Mouse (Mus musculus) stomach, embryonic 14.5 days (tissue): ENCODE measurements around the gene Gm20696. TPM values are rescaled to one million over a fixed set of nuclear protein-coding genes. Genes with fewer than 3 reads are reported as not detected.

ENCODE experiments used
- ATAC-seq: fragments of 200-750 bp; cut with Nextera tagmentation; 2 replicates; pipeline ENCODE4 v1.8.0; 2017; ENCODE audit warnings: low read depth, moderate TSS enrichment; ENCODE audit not compliant: insufficient number of reproducible peaks, insufficient read depth, low FRiP score
- H3K27ac ChIP-seq: fragments of 300-500 bp; sonication (generic); 2 replicates; pipeline ENCODE4 v1.5.1; 2014; ENCODE audit warnings: mild to moderate bottlenecking, low read length, moderate library complexity, mixed read lengths
- H3K27me3 ChIP-seq: fragments of 300-500 bp; sonication (generic); 2 replicates; pipeline ENCODE4 v1.6.1; 2014; ENCODE audit warnings: low read length, control low read depth, mixed read lengths; ENCODE audit not compliant: control insufficient read depth, insufficient read depth
- H3K36me3 ChIP-seq: fragments of 300-500 bp; sonication (generic); 2 replicates; pipeline ENCODE4 v1.6.1; 2014; ENCODE audit warnings: mild to moderate bottlenecking, control low read depth, low read length, moderate library complexity, mixed read lengths; ENCODE audit not compliant: control insufficient read depth, insufficient read depth
- H3K4me1 ChIP-seq: fragments of 300-500 bp; sonication (generic); 2 replicates; pipeline ENCODE4 v1.6.1; 2014; ENCODE audit warnings: low read length, control low read depth, mixed read lengths; ENCODE audit not compliant: control insufficient read depth, insufficient read depth
- H3K4me2 ChIP-seq: fragments of 300-500 bp; sonication (generic); replicated peaks from 2 replicates; pipeline ENCODE4 v1.6.1; 2014; ENCODE audit warnings: low read depth, low read length, control low read depth
- H3K4me3 ChIP-seq: fragments of 300-500 bp; sonication (generic); 2 replicates; pipeline ENCODE4 v1.5.1; 2014; ENCODE audit warnings: low read depth, low read length, control low read depth
- H3K9ac ChIP-seq: fragments of 300-500 bp; sonication (generic); replicated peaks from 2 replicates; pipeline ENCODE4 v1.6.1; 2014; ENCODE audit warnings: low read depth, mild to moderate bottlenecking, control low read depth, low read length, moderate library complexity, mixed read lengths
- H3K9me3 ChIP-seq: fragments of 300-500 bp; sonication (generic); 2 replicates; pipeline ENCODE4 v1.6.1; 2016; ENCODE audit warnings: low read depth, low read length, control low read depth; ENCODE audit not compliant: control insufficient read depth
- WGBS: fragments of 180-500 bp; shearing (Covaris S2); extraction: QIAGEN DNeasy Blood & Tissue Kit; methylation state at CpG from one replicate; pipeline ENCODE4 v1.1.7; 2014; 5-methylcytosine and 5-hydroxymethylcytosine counted together
- polyA plus RNA-seq: library from polyadenylated mRNA; unstranded; fragments of >200 nt; fragmentation: Nextera tagmentation; extraction: Ambion mirVana; gene quantifications from 2 replicates; pipeline ENCODE4 v1.2.1, GENCODE M21; 2014

Gm20696 gene
- polyA plus RNA-seq, 1 experiment from 2014 or later = 7.0 TPM

GRCm38 (mm10) chr6:99395745-99396144 lies 270.9 kb downstream of the Gm20696 start:
- H3K4me1 ChIP-seq = no peaks in the 10 kb centered on the region
- H3K9me3 ChIP-seq = no peaks in the 10 kb centered on the region
- H3K36me3 ChIP-seq = no peaks in the 10 kb centered on the region; the same call in 1 of the 2 replicates
- H3K4me2 ChIP-seq = no peak overlapping the region
- WGBS = 79% methylated on average over 12 of the region's 12 CpGs
- H3K4me3 ChIP-seq = no peak overlapping the region
- no peak overlapping the region for H3K27ac ChIP-seq
- ATAC-seq = no peak
- H3K27me3 ChIP-seq = no peaks in the 10 kb centered on the region
- H3K9ac ChIP-seq = no peak overlapping the region

GRCm38 (mm10) chr6:99394801-99395200 lies 271.8 kb downstream of the Gm20696 start:
- 40% methylated on average over 5 of the region's 5 CpGs for WGBS

GRCm38 (mm10) chr6:99392484-99392883 lies 274.1 kb downstream of the Gm20696 start:
- Histone ChIP-seq H3K4me3 (no peak overlapping the region), H3K36me3 (no peaks in the 10 kb centered on the region), H3K9ac (no peak overlapping the region), H3K4me1 (no peaks in the 10 kb centered on the region), H3K9me3 (no peaks in the 10 kb centered on the region), H3K27me3 (no peaks in the 10 kb centered on the region), H3K27ac (no peak overlapping the region), H3K4me2 (no peak overlapping the region)
- WGBS = 89% methylated on average over 6 of the region's 6 CpGs
- ATAC-seq = 0 out of 2 replicates have a peak, but pooled peaks have one; percentile 2

More at GRCm38 (mm10) chr6:99394801-99395200, 271.8 kb downstream of the Gm20696 start:
- Histone ChIP-seq H3K4me2 (no peak overlapping the region), H3K27ac (no peak overlapping the region), H3K4me3 (no peak overlapping the region), H3K27me3 (no peaks in the 10 kb centered on the region), H3K9ac (no peak overlapping the region), H3K9me3 (no peaks in the 10 kb centered on the region), H3K36me3 (no peaks in the 10 kb centered on the region; the same call in 1 of the 2 replicates), H3K4me1 (no peaks in the 10 kb centered on the region)
- no peak for ATAC-seq

- no peak overlapping the region for H3K4me2 ChIP-seq
- peak overlapping the region; percentile 66; the same call in 1 of the 2 replicates for H3K27ac ChIP-seq
- H3K9me3 ChIP-seq = no peaks in the 10 kb centered on the region
- no peaks in the 10 kb centered on the region for H3K27me3 ChIP-seq
- 62% methylated on average over 19 of the region's 19 CpGs for WGBS
- H3K9ac ChIP-seq = no peak overlapping the region
- H3K36me3 ChIP-seq = no peaks in the 10 kb centered on the region
- H3K4me3 ChIP-seq = no peak overlapping the region
- no peak for ATAC-seq
- H3K4me1 ChIP-seq = no peaks in the 10 kb centered on the region
These were observed 277.6 kb downstream of the Gm20696 start for GRCm38 (mm10) chr6:99388741-99389675.

- Histone ChIP-seq H3K27ac (peak overlapping the region; percentile 55; the same call in 1 of the 2 replicates), H3K4me2 (no peak overlapping the region), H3K4me3 (no peak overlapping the region), H3K4me1 (no peaks in the 10 kb centered on the region), H3K9me3 (no peaks in the 10 kb centered on the region), H3K9ac (no peak overlapping the region), H3K36me3 (no peaks in the 10 kb centered on the region), H3K27me3 (no peaks in the 10 kb centered on the region)
- no peak for ATAC-seq
- 78% methylated on average over 5 of the region's 5 CpGs for WGBS
These were observed 278.6 kb downstream of the Gm20696 start for GRCm38 (mm10) chr6:99388023-99388422.

GRCm38 (mm10) chr6:99385059-99385604 lies 281.5 kb downstream of the Gm20696 start:
- no peak overlapping the region for H3K4me2 ChIP-seq
- no peak overlapping the region for H3K9ac ChIP-seq
- WGBS = 76% methylated on average over 2 of the region's 2 CpGs
- H3K27ac ChIP-seq = no peak overlapping the region
- no peak overlapping the region for H3K4me3 ChIP-seq
- no peaks in the 10 kb centered on the region for H3K4me1 ChIP-seq
- H3K27me3 ChIP-seq = no peaks in the 10 kb centered on the region
- H3K36me3 ChIP-seq = no peaks in the 10 kb centered on the region
- no peaks in the 10 kb centered on the region for H3K9me3 ChIP-seq
- no peak for ATAC-seq

- ATAC-seq = no peak
- Histone ChIP-seq H3K4me2 (no peak overlapping the region), H3K27me3 (no peaks in the 10 kb centered on the region), H3K9ac (no peak overlapping the region), H3K9me3 (no peaks in the 10 kb centered on the region), H3K4me1 (0 out of 2 replicates have a peak, but pooled peaks cover 3% of the 10 kb centered on the region), H3K36me3 (no peaks in the 10 kb centered on the region), H3K27ac (no peak overlapping the region), H3K4me3 (no peak overlapping the region)
- WGBS = 71% methylated on average over 4 of the region's 4 CpGs
These were observed 282.6 kb downstream of the Gm20696 start for GRCm38 (mm10) chr6:99383846-99384472.

GRCm38 (mm10) chr6:99380146-99380545 lies 286.5 kb downstream of the Gm20696 start:
- no peak overlapping the region for H3K4me2 ChIP-seq
- H3K27ac ChIP-seq = no peak overlapping the region
- H3K4me1 ChIP-seq = peaks cover 25% of the 10 kb centered on the region; the same call in 1 of the 2 replicates
- no peaks in the 10 kb centered on the region for H3K27me3 ChIP-seq
- no peaks in the 10 kb centered on the region for H3K36me3 ChIP-seq
- no peak for ATAC-seq
- H3K9ac ChIP-seq = no peak overlapping the region
- 76% methylated on average over 5 of the region's 5 CpGs for WGBS
- H3K4me3 ChIP-seq = no peak overlapping the region
- H3K9me3 ChIP-seq = no peaks in the 10 kb centered on the region
